Mouse (Mus musculus): Measurements from ENCODE around the gene Fam169b.

DNA sequence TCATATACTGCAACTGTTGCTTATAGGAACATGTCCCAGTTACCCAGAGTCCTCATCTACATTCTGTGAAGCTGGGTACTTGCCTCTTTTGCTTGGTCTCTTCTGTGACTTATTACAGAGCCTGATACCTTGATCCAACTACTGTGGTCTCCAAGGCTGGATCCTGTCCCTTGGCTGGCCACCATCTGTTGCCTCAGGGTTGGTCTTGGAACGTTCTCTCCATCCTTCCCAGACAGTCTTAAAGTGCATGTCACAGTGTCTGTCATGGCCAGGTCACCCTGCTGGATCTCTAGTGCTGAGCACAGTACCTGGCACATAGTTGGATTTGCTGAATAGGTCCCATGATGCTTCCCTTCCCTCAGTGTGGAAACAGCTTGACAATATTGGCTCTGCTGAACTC is 40.6 kb downstream of the Fam169b start:
- TF ChIP-seq CTCF (conservative IDR thresholded peaks at IDR 0.05; ENCODE audit: low read length) (no peak), POU5F1 (IDR thresholded peaks at IDR 0.05; ENCODE audit: borderline replicate concordance, low read length) (no peak)
